Mouse (Mus musculus) left cerebral cortex, postnatal 25 days (tissue): ENCODE results near the gene Slc12a4. TPM values are rescaled to one million over a fixed set of nuclear protein-coding genes. Genes with fewer than 3 reads are reported as not detected.

Experiments
- DNase-seq, 2 experiments: peaks; one replicate each; pipeline ENCODE4 v3.0.0; 2022; ENCODE audit warnings: low spot score in 2 of 2, mixed read lengths in 1 of 2
- intact Hi-C: fragments of 180-260 bp; cut with DNase I; formaldehyde crosslinking; loops from one replicate; pipeline ENCODE4 v1.15.1; 2025
- microRNA-seq, 2 experiments: library from miRNA; unstranded; fragments of <30 nt; microRNA quantifications; one replicate each; pipeline ENCODE4 v1.2.0; 2022
- total RNA-seq, 2 experiments: library from RNA; stranded (reverse); gene quantifications; 2 replicates each; pipeline ENCODE4 v1.2.3; 2021

Slc12a4 gene
- total RNA-seq, 2 experiments from 2014 or later = 20.0 to 23.3 TPM

DNA sequence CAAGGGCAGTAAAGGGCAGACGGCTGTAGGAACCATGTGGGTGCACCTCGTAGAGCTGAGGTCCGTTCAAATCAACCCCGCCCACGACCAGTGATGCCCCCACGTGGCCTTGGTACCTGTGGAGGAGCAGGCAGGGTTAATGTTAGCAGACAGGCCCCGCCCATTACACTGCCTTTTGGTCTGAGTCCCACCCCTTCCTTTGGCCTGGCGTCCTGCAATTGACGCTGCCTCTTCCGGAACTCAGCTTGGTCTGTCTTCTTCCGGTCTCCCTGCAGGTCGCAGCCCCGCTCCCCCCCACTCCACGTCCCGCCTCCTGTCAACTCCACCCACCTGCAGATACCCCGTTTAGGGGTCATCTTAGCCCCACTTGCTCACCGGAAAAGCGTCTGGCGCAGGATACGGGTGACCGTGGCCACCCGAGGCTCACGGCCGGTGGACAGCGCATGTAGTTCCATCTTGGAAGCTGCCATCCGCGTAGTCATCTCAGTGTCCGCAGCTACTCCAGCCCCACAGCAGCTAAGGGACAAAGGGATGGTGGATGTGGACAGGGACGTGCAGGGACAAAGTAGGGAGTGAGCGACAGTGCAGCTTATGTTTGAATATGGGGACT, 28.9 kb downstream of the Slc12a4 start:
- DNase-seq = peak; percentile 84 to 94
- intact Hi-C loops = no loop called here

DNA sequence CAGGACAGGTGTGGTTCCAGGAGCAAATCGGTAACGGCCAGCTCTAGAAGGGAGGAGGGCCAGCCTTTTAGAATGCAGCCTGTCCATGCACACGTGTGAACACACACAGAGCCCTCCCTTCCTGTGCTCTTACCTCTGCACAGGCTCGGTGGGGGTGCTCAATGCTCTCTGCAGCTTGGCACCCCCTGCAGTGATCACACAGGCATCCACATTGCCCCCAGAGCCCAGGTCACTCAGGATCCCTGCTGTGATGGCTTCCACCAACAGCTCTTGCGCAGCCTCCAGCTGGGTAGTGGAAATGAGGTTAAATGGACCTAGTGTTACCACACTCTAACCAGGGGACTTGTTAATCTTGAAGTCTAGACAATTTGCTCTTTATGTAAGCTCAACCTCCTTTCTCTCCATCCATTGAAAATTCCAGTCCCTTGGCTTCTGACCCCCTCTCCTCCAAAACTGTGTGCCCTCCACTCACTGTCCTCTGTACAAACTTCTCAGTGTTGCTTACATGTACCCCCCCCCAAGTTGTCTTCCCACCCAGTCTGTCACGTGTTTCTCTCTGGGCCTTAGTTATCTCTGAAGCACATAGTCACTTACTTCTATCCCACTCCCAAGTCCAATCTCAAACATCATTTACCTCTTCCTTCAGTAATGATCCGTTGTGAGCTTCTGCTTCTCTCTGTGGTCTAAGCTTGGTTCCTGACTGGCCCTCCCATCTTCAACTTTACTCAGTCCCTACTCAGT, 29.9 kb downstream of the Slc12a4 start:
- intact Hi-C loops = no loop called here
- DNase-seq = no peak

DNA sequence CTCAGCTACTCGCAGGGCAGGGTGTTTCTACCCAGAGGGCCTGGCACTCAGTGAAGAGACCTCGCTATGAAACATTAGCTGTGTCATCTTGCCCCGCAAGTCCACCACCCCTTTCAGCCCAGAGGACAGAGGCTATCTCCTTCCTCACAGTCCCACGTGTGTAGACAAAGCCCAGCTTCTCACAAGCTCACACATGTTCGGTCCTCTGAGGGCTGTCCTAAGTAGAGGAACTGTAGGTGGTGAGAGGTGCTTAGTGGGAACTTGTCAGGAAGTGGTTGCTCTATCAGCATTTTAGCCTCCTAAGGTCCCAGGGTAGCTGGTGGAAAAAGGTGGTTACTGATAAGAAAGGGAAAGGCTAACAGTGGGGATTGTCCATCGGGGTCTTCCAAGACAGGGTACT, 30.8 kb downstream of the Slc12a4 start:
- no peak for DNase-seq
- intact Hi-C loops = no loop called here

- no peak for DNase-seq
- intact Hi-C loops = loop anchor here (5.0 kb wide), 2 partner anchors 81 to 96 kb away; partner anchors contain the start of gene Cenpt
These were observed 32.1 kb downstream of the Slc12a4 start, which contains the start of gene Ctrl for GRCm38 (mm10) chr8:105933762-105934161. Gene Ctrl (minus strand): TSS chr8:105933862.

- intact Hi-C loops = loop anchor here (5.0 kb wide), 2 partner anchors 80 to 95 kb away; partner anchors contain the start of gene Cenpt
- DNase-seq = no peak
These were observed 33.4 kb downstream of the Slc12a4 start for GRCm38 (mm10) chr8:105932525-105932924.

GRCm38 (mm10) chr8:105931271-105931670, 34.6 kb downstream of the Slc12a4 start:
- intact Hi-C loops = loop anchor here (1.0 to 5.0 kb wide), 3 partner anchors 40 to 94 kb away; partner anchors contain the start of gene Cenpt
- peak in 1 of 2 experiments; percentile 92 for DNase-seq

DNA sequence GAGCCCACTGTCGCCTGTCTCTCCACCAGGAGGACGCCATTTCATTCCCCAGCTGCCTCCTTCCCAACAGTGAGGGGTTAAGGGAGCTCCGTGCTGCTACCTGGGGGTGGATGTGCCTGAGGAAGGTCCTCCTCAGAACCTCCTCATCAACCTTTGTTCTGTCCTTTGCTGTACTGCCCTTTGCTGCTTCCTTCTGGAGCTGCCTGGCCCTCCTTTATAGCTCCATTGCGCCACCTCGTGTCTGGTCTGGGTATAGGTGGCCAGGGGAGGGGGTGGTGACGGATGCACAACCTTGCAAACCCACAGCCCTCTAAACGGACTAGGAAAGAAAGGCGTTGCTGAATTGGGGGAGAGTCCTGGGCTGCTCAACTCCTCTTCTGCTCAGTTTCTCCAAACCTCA, 35.3 kb downstream of the Slc12a4 start:
- intact Hi-C loops = loop anchor here (1.0 to 5.0 kb wide), 4 partner anchors 39 to 215 kb away; partner anchors contain the start of gene Cenpt
- DNase-seq = peak; percentile 76 to 82

GRCm38 (mm10) chr8:105925123-105925522, 40.8 kb downstream of the Slc12a4 start:
- intact Hi-C loops = no loop called here
- peak in 1 of 2 experiments; percentile 85 for DNase-seq

GRCm38 (mm10) chr8:105919390-105919789, 46.5 kb downstream of the Slc12a4 start:
- DNase-seq = peak in 1 of 2 experiments; percentile 67
- intact Hi-C loops = no loop called here

DNA sequence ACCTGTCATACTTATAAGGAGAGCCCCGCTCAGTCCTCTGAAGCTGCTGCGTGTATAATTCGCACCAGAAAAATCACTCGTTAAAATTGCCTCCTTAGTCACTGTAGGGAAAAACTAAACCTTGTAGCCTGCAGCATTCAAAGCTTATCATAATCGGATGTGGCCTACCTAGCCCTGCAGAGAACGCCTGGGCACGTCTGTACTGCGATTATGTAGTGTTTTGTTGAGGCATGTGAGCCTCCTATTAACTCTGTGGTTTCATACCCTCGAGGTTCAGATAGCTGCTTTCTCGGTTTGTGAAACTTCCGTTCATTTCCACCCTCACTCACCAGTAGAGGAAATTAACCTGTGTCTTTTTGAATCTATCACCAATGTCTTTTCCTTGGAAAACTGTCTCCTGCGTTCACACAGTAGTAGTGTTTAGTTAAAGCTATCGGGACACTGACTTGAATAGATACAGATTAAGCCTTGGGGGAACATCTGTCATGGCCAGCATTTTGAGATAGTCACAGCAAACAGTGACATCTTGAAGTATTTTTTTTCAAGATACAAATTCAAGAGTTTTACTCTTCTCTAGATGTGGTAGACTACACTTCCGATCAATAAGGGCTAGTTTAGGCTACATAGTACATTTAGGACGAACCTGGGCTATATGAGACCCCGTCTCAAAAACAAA, 64.8 kb downstream of the Slc12a4 start:
- DNase-seq = no peak
- intact Hi-C loops = loop anchor here (1.0 kb wide), 1 partner anchor 110 kb away; the partner anchor contains the start of gene Ddx28

GRCm38 (mm10) chr8:105900180-105900940, 65.5 kb downstream of the Slc12a4 start, which contains the start of gene Pskh1:
Gene Pskh1 (plus strand): TSS chr8:105900441.
- intact Hi-C loops = loop anchor here (1.0 kb wide), 1 partner anchor 111 kb away; the partner anchor contains the start of gene Ddx28
- peak; percentile 93 to 94 for DNase-seq

DNA sequence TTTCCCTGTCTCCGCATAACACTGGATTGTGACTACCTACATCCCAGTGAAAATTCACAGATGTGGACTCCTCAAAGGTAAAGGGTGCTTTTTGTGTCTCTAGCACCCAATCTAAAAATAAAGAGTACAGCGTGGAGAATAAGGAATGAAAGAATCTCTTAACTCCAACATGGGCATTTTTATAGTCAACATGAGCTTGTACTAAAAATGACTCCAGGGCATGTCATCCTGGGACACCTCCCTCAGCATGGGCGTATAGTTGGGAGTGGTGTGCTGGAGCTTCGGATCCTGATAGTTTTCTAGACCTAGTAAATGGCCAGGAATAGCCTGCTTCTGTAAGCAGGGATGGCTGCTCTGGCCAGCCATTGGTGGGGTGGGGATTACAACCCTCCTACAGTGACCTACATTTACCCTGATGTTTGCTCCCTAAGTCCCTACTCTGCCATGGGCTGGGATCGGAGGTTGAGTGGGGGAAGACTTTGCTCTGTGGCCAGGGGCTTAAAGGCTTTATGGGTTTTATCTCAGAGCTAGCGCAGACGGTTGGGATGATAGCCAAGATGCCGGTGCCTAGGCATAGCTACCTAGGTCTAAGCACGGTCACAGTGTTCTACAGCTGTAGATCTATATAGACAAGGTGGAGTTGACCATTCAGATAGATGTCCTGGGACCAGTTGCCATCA, 68.0 kb downstream of the Slc12a4 start:
- peak in 1 of 2 experiments; percentile 67 for DNase-seq
- intact Hi-C loops = no loop called here

Small RNA genes lying within 50 kb of the gene (microRNA-seq; reads per million reads assigned to microRNA genes)
- 0 to 0.67 reads per million in 2 experiments for gene Mir7074

Other genes starting within 250 kb of the Slc12a4 start
- gene Gfod2, start 207.4 kb downstream of the Slc12a4 start, total RNA-seq = 10 to 100 TPM; 22.0 to 25.5 TPM
- gene Ranbp10, start 138.7 kb downstream of the Slc12a4 start, total RNA-seq = 10 to 100 TPM; 24.4 to 25.8 TPM
- gene Tsnaxip1, start 138.4 kb downstream of the Slc12a4 start, total RNA-seq = not detected
- 10 to 100 TPM; 14.0 to 16.6 TPM for gene Cenpt, start 112.8 kb downstream of the Slc12a4 start, total RNA-seq
- 10 to 100 TPM; 40.0 to 40.4 TPM for gene Thap11, start 111.0 kb downstream of the Slc12a4 start, total RNA-seq
- gene Nutf2, start 105.5 kb downstream of the Slc12a4 start, total RNA-seq = 10 to 100 TPM; 21.8 to 32.1 TPM
- 10 to 100 TPM; 58.1 to 62.9 TPM for gene Edc4, start 85.2 kb downstream of the Slc12a4 start, total RNA-seq
- gene Nrn1l, start 72.5 kb downstream of the Slc12a4 start, total RNA-seq = 1 to 10 TPM; 3.1 to 3.2 TPM
- 1 to 10 TPM; 8.1 to 8.5 TPM for gene Pskh1, start 65.7 kb downstream of the Slc12a4 start, total RNA-seq
- under 1 TPM; 0.85 to 0.96 TPM for gene Ctrl, start 32.2 kb downstream of the Slc12a4 start, total RNA-seq
- 10 to 100 TPM; 84.9 to 92.0 TPM for gene Psmb10, start 27.7 kb downstream of the Slc12a4 start, total RNA-seq
- 10 to 100 TPM; 28.0 to 32.5 TPM for gene Lcat, start 22.7 kb downstream of the Slc12a4 start, total RNA-seq
- gene Dpep3, start 13.3 kb upstream of the Slc12a4 start, total RNA-seq = not detected
- gene Dus2, start 25.2 kb upstream of the Slc12a4 start, total RNA-seq = 10 to 100 TPM; 16.7 to 18.9 TPM
- gene Dpep2nb, start 39.9 kb upstream of the Slc12a4 start, total RNA-seq = not detected
- gene Ddx28, start 45.8 kb upstream of the Slc12a4 start, total RNA-seq = 10 to 100 TPM; 12.8 to 13.8 TPM
- 10 to 100 TPM in 1 of 2 experiments, 1 to 10 TPM in 1; 9.3 to 12.2 TPM for gene Nfatc3, start 92.7 kb upstream of the Slc12a4 start, total RNA-seq
- not detected for gene Esrp2, start 170.9 kb upstream of the Slc12a4 start, total RNA-seq
- gene Pla2g15, start 184.3 kb upstream of the Slc12a4 start, total RNA-seq = 10 to 100 TPM; 25.4 to 27.5 TPM
- gene Slc7a6, start 202.8 kb upstream of the Slc12a4 start, total RNA-seq = 10 to 100 TPM; 27.6 to 32.4 TPM
- gene Slc7a6os, start 244.8 kb upstream of the Slc12a4 start, total RNA-seq = 10 to 100 TPM; 24.2 to 29.5 TPM
- gene Prmt7, start 244.8 kb upstream of the Slc12a4 start, total RNA-seq = 10 to 100 TPM; 34.4 to 37.6 TPM